Mouse (Mus musculus): Measurements from ENCODE around the gene Bphl.

GRCm38 (mm10) chr13:34057252-34057651 is 19.9 kb downstream of the Bphl start:
- TF ChIP-seq FLI1 (IDR thresholded peaks at IDR 0.05; ENCODE audit: low read length) (no peak), GATA1 (IDR thresholded peaks at IDR 0.05; ENCODE audit: borderline replicate concordance, low read length) (no peak)
